Mouse (Mus musculus) layer of hippocampus, adult 8-10 months (tissue): ENCODE measurements around the gene Oas2. TPM values are rescaled to one million over a fixed set of nuclear protein-coding genes. Genes with fewer than 3 reads are reported as not detected.

Experiments
- DNase-seq, 2 experiments: peaks; one replicate each; pipeline ENCODE4 v3.0.0; 2022; ENCODE audit warnings: low spot score in 2 of 2
- total RNA-seq, 4 experiments: library from RNA; stranded (reverse); gene quantifications; 2 replicates each; pipeline ENCODE4 v1.2.4; 2022

Gene Oas2
- total RNA-seq, 4 experiments from 2014 or later: 0.12 to 0.65 (median 0.40) TPM

DNA sequence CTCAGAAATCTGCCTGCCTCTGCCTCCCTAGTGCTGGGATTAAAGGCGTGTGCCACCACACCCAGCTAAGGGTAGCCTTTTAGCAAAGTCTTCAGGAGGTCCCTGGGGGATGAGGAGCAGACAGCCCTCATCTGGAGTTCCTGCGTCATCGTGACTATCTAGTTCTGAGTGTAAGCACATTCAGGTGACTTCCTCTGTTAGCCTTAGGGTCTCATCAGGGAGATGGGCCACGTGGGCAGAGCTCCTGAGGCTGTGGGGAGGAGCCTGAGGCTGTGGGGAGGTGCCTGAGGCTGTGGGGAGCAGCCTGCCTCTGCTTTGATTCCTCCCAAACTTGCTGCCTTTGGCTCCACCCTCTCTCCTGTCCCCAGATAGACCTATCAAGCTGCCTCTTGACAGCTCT is 52.8 kb downstream of the Oas2 start:
- DNase-seq: no peak

DNA sequence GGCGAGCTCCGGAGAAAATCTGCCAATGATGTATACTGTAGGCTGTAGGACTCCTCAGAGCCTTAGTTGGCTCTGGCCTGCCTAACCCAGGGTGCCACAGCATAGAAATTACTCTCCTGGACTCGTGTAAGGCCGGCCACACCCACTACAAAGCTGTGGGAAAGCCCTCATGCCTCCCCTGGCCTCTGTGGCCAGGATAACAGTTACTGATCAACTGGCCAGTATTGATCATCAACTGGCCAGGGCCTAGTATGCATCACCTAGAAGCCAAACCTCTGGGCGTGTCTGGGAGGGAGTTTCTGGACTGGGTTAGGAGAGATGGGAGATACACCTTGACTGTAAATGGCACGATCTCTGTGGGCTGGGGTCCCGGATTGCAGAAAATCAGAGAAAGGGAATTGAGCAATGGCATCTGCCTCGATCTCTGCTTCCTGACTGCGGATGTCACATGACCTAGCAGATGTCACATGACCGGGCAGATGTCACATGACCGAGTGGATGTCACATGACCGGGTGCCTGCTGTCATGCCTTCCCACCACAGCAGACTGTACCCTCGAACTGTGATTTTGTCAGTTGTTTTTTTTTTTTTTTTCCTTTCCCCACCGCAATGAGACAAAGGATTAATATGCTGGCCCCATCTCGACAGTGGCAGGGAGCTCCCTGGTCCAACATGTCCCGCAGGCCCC is 53.5 kb downstream of the Oas2 start:
- no peak for DNase-seq

DNA sequence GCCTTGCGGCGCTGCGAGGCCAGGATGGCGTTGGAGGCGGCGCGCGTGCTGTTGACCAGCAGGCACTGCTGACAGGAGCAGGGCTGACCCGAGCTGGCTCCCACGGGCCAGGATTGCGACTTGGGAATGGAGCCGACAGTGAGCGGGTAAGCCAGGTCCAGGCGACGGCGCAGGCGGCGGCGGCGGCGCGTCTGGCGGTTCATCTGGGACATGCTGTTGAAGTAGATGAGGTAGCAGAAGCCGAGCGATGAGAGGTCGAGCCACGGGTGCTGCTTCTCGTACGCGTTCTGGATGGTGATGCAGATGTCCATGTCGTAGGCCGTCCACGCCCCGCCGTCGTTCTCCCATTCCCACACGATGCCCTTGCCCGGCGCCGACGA is 55.0 kb downstream of the Oas2 start:
- no peak for DNase-seq

DNA sequence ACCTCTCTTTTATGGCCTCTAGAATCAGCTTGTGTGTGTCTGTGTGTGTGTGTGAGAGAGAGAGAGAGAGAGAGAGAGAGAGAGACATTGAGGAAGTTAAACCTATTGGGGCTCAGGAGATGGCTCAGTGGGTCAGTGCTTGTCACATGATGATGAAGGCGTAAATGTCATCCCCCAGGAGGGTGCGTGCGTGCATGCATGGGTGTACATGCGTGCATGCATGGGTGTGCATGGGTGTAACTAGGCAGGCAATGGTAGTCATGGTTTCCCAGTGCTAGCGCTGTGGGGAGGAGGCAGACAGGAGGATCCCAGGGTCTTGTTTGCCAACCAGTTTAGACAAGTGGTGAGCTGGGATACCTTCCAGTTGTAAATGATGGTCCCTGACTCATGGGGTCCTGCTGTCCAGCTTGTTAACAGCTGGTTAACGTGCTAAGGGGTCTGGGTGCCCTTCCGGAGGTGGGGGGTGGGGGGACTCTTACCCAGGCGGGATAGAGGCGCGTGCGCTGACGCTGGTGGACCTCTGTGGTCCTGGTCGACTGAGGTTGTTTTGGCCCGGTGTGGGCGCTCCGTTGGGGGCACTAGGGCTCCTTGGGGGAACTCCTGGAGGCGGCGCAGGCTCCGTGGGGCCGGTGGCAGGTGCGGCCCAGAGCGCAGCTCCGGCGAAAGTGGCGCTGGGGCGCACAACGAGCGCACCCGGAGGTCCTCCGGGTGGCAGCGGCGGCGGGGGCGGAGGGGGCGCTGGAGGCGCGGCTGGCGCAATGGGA is 55.5 kb downstream of the Oas2 start:
- DNase-seq: no peak

DNA sequence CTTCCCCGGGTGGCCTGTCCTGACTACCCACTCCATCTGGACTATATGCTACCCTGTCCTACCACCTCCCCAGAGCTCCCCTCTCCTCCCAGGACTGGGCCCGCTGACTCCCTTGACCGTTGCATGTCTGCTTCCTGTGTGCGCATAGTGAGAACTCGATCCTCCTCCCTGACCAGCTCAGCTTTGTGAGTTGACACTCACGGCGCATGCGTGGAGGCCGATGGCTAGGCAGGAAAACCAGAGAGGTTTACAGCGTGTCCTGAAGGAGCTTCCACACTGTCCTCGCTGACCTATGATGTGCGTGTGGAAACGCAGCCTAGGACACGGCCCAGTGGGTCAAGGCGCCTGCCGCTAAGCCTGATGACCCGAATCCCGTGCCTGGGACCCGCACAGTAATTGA is 57.6 kb downstream of the Oas2 start:
- no peak for DNase-seq

DNA sequence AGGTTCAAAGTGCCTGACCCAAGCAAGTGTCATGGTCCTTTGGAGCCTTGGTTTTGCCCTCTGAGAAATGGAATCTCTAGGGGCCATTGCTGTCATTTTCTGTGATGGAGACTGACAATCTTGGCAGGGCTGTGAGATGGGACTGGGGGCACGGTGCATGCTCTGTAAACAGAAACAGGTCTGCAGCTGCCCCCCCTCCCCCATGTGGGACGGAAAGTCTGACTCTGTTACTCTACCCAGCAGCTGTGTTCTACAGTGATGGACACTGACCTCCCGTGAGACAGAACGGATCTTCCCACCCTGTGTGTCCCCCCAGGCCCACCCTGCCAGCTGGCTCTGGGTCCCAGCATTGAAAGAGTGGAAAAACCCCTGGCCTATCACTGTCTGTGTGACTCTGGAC is 59.2 kb downstream of the Oas2 start:
- no peak for DNase-seq

DNA sequence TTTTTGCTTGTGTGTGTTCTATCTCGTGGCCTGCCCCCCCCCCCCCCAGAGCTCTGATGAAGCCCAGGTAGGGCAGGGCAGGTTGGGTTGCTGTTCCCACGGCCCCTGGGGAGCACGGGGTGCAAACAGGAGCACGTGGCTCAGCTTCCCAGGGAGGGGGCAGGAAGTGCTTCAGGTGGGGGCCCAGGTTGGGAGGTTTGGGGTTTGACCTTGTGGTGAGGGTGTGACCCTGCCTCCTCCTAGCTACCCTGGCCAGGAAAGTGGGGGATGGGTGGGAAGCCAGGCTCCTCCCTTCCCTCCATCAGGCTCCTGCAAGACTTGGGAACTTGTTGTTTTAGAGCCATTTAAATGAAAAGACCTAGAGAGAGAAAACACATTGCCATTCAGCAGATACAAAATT is 61.2 kb downstream of the Oas2 start:
- DNase-seq: no peak

DNA sequence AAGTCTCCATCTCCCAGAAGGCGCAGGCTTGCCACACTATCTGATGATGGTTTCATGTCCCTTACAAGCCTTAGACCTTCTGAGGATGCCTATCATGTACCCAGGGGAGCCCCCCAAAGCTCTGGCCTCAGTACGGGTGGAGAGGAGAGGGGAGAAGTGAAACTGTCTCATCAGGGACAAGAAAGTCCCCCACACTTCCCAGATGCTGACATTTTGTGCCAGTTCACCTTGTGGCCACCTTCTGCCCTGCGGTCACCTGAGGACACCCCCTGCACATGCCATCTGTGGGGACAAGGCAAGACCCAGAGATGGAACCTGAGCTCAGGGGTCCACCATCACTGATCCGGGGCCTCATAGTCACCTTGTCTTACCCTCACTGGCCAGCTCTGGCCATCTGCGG is 61.8 kb downstream of the Oas2 start:
- DNase-seq: no peak

DNA sequence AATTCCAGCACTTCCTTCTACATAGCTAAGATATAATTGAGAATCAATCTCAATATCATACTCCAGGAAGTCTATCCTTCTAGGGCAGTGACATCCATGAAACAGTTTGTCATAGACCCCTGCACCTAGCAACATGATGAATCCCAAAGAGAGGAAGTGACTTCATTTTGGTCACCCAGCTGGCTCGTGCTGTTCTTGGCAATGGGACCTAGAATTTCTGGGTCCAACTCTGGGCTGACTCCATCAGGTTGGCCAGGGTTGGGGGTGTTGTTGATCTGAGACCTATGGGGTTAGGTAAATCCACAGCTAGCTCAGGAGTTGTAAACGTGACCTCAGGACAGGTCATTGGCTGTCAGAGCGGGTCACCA is 62.2 kb downstream of the Oas2 start:
- DNase-seq: no peak

DNA sequence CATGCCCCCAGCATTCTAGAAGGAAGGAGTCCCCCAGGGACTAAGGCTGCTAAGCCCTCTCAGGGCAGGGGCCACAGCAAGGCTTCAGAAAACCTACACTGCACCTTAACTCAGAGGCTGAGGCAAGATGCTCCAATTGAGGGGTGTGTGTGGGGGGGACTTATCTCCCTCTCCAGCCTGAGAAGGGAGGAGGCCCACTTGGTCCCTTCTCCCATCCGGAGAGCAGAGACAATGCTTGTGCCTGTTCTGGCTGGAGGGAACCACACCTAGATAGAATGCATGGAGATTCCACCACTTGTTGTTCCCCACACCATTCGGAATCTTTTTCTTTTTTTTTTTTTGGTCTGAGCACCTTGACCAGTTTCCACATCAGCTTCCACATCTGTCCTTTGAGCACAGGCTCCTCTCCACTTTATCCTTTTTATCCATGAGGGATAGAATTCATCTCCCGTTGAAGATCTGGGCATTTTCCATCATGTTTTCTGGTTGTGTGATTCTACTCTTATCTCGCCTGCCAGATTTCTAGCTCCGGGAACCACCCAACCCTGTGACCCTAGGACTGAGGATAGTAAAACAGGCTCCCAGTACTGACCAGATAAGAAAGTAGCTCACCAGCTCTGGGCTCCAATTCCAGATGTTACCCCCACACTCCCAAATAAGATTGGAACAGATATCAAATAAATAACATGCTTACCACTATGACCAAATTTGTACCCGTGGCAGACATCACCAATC is 62.7 kb downstream of the Oas2 start:
- DNase-seq: no peak

DNA sequence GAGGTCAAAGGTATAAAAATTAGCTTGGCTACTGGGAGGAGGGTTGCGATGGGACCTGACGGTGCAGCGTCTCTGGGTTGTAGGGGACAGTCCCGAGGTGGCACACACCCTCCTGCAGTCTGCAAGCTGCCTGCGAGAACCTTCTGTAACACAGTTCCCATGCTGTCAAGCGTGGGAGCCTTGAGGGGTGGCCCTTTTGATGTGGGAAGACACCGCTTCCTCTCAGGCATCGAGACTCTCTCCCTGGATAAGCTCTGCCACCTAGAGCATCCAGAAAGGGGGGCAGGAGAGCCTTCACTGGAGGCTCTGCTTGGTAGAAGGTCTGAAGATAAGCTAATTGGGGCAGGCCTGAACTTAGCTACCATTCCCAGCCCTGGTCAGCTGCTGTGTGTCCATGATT is 64.0 kb downstream of the Oas2 start:
- no peak for DNase-seq

DNA sequence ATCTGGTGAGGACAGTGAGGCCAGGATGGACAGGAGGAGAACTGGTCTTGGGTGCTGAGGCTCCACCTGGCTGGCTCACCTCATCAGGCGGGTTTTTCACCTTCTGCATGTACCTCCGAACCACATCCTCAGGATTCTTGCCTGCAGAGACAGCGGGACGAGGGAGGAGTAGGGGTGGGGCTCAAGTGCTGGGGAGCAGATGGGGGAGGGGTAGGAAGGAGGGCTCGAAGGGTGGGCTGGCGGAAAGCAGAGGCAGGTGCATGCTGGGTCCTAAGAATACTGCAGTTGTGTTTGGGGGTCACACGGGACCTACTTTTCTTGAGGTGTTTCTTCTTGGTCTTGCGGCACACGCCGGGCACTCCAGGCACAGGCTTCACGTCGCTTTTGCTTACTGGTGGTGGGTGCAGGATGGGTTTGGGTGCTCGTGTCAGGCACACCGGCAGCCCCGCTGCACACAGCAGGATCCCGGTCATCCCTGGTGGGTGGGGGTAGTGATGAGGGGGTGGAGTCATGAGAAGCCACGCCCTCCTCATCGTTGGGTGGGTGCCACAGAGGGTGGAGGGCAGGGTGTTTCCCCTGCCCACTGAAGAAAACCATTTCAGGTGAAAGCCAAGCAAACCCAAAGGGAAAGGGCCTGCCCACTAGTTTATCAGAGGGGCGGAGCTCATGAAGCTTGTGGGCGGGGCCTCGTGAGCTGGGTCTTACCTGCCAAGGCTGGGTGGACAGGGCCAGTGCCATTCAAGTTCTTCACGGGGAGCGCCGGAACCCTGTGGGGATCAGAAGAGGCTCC is 66.5 kb downstream of the Oas2 start:
- DNase-seq: no peak

DNA sequence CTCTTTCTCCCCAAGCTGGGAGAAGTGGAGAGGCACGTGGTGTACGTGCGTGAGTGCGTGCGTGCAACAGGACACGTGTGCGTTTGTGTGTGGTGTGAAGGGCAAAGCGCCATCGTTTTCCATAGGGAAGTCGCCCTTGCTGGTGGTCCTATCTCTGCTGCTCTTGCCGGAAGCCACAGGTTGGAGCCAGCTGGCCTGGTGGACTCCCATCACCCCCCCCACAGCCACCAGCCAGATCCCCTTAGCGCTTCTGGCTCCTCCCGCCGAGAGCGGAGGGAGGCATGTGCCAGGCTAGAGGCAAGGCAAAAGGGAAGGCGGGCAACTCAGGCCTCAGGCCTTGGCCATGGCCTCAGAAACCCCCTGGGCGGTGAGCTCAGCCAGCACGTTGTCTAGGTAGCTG is 68.7 kb downstream of the Oas2 start:
- DNase-seq: peak; percentile 43 to 46

Other genes starting within 250 kb of the Oas2 start
- gene Plbd2, start 246.2 kb downstream of the Oas2 start, total RNA-seq: 10 to 100 TPM; 57.9 to 76.5 (median 66.5) TPM
- 10 to 100 TPM in 1 of 4 experiments, 1 to 10 TPM in 3; 9.6 to 10.8 (median 9.8) TPM for gene Slc8b1, start 238.7 kb downstream of the Oas2 start, total RNA-seq
- gene Tpcn1, start 161.2 kb downstream of the Oas2 start, total RNA-seq: 10 to 100 TPM; 38.2 to 43.8 (median 41.1) TPM
- 1 to 10 TPM; 1.2 to 1.6 (median 1.5) TPM for gene Iqcd, start 160.8 kb downstream of the Oas2 start, total RNA-seq
- 10 to 100 TPM; 22.1 to 27.3 (median 24.7) TPM for gene Rita1, start 137.3 kb downstream of the Oas2 start, total RNA-seq
- 10 to 100 TPM; 32.8 to 37.1 (median 35.7) TPM for gene Ddx54, start 137.1 kb downstream of the Oas2 start, total RNA-seq
- under 1 TPM in 2 of 4 experiments, not detected in 2; 0.50 to 0.56 TPM for gene Cfap73, start 115.6 kb downstream of the Oas2 start, total RNA-seq
- gene Rasal1, start 101.0 kb downstream of the Oas2 start, total RNA-seq: 100 to 1,000 TPM in 2 of 4 experiments, 10 to 100 TPM in 2; 84.4 to 112 (median 96.9) TPM
- gene Dtx1, start 37.9 kb downstream of the Oas2 start, total RNA-seq: 10 to 100 TPM; 62.9 to 71.1 (median 66.9) TPM
- under 1 TPM in 2 of 4 experiments, not detected in 2; 0.09 to 0.30 TPM for gene Oas3, start 27.8 kb upstream of the Oas2 start, total RNA-seq
- gene Oas1e, start 45.7 kb upstream of the Oas2 start, total RNA-seq: not detected
- 1 to 10 TPM in 1 of 4 experiments, under 1 TPM in 3; 0.12 to 1.2 (median 0.65) TPM for gene Oas1c, start 62.7 kb upstream of the Oas2 start, total RNA-seq
- not detected for gene Oas1f, start 97.5 kb upstream of the Oas2 start, total RNA-seq
- gene Oas1h, start 111.6 kb upstream of the Oas2 start, total RNA-seq: not detected
- under 1 TPM in 1 of 4 experiments, not detected in 3; 0.84 TPM for gene Oas1g, start 137.8 kb upstream of the Oas2 start, total RNA-seq
- gene Oas1a, start 157.7 kb upstream of the Oas2 start, total RNA-seq: 1 to 10 TPM in 2 of 4 experiments, under 1 TPM in 2; 0.31 to 2.4 (median 0.74) TPM
- gene Oas1d, start 164.7 kb upstream of the Oas2 start, total RNA-seq: not detected